Mouse (Mus musculus): ENCODE results near the gene Pla2g1b.
"Not testable (repeated sequence)": the region's sequence is repeated elsewhere in the genome, so short reads cannot be mapped to it uniquely, and the experiment has no call there.

The Pla2g1b gene

GRCm38 (mm10) chr5:115484996-115485395 is 18.9 kb downstream of the Pla2g1b start:
- no peak for DNase-seq

DNA sequence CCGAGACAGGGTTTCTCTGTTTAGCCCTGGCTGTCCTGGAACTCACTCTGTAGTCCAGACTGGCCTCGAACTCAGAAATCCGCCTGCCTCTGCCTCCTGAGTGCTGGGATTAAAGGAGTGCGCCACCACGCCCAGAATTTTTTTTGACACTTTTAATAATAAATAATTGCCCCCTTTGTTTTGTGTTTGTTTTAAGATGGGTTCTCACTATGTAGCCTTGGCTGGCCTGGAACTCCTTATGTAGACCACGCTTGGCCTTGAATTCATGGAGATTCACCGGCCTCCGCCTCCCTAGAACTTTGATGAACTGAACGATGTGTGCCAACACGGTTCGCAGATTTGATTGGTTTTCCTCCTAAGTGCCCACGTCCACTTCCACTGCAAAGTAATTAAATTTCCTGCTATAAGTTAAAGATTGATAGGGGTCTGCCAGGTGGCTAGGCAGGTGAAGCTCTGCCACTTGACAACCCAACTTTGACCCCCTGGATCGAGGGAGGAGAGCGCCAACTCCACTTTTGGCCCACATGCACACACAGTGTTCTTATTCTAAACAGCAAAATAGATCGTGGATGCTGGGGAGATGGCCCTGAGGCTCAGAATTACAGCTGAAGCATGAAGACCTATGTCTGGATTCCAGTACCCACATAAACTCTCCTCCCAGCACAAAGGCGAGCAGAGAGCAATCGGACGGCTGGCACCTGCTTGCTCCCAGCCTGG is 19.6 kb downstream of the Pla2g1b start:
- peak; percentile 69 for DNase-seq

DNA sequence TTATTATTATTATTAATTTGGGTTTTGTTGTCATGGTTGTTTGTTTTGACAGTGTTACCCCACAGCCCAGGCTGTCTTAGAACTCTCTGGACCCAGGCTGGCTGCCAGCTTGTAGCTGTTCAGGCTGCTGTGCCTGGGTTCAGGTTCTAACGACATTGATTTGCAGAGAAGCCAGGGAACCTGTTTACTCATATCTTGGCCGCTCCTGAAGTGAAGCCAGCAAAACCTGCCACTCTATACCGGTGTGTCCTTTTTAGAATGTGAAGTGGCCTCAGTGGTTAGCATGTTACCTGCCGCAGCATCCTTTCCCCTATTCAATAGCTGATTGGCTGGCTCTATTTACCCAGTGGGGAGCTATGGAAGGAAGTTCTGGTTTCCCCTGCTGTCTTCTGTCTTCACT is 20.7 kb downstream of the Pla2g1b start:
- no peak for DNase-seq

GRCm38 (mm10) chr5:115487353-115487752 is 21.3 kb downstream of the Pla2g1b start:
- peak; percentile 12 for DNase-seq

- DNase-seq, result peak; percentile 18
Measured at GRCm38 (mm10) chr5:115487942-115488580, 22.0 kb downstream of the Pla2g1b start.

- DNase-seq, result peak; percentile 86
Measured at GRCm38 (mm10) chr5:115488841-115489698, 23.0 kb downstream of the Pla2g1b start.

- DNase-seq, result peak; percentile 93
Measured at GRCm38 (mm10) chr5:115489699-115490637, 23.9 kb downstream of the Pla2g1b start.

- DNase-seq, result no peak
Measured at GRCm38 (mm10) chr5:115490638-115491000, 24.6 kb downstream of the Pla2g1b start.

DNA sequence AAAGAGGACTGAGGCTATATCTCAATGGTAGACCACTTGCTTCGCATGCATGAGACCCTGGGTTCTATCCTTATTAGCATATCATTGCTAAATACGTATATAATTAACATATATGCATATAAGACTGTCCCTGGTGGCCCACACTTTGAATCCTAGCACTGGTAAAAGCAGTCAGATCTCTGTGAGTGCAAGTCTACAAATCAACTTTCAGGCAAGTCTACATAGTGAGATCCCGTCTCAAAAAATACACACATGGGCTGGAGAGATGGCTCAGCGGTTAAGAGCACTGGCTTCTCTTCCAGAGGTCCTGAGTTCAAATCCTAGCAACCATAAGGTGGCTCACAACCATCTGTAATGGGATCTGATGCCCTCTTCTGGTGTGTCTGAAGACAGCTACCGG is 25.0 kb downstream of the Pla2g1b start:
- DNase-seq, result peak; percentile 22

GRCm38 (mm10) chr5:115491771-115492322 is 25.8 kb downstream of the Pla2g1b start:
- DNase-seq, result peak; percentile 63

DNA sequence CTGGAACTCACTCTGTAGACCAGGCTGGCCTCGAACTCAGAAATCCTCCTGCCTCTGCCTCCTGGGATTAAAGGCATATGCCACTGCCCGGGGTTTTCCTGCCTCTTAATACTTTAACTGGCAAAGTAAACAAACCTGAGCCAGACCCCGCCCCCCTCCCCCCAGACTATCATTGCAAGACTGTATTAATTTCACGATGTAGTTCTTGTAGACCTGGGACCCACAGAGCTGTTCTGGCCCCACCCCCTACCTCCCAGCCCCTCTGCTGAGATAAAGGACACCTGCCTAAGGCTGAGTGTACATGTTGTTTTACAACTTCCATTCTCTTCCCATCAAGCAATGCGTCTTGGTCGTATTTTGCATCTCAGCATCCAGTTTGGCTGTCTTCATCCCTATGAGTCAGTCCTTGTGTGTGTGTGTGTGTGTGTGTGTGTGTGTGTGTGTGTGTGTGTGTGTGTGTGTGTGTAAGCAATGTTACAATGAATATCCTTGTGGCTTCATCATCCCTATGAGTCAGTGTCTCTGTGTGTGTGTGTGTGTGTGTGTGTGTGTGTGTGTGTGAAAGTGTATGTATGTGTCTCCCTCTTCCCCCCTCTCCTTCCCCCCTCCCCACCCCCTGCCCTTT is 26.8 kb downstream of the Pla2g1b start:
- DNase-seq, result no peak

- no peak for DNase-seq
Measured at GRCm38 (mm10) chr5:115493441-115493840, 27.4 kb downstream of the Pla2g1b start.

GRCm38 (mm10) chr5:115495618-115496017 is 29.6 kb downstream of the Pla2g1b start:
- DNase-seq, result not testable (repeated sequence)

- no peak for DNase-seq
Measured at GRCm38 (mm10) chr5:115497033-115497432, 31.0 kb downstream of the Pla2g1b start.

- DNase-seq, result no peak
Measured at GRCm38 (mm10) chr5:115498307-115499240, 32.5 kb downstream of the Pla2g1b start.

GRCm38 (mm10) chr5:115500383-115500935 is 34.4 kb downstream of the Pla2g1b start:
- DNase-seq, result peak; percentile 69

DNA sequence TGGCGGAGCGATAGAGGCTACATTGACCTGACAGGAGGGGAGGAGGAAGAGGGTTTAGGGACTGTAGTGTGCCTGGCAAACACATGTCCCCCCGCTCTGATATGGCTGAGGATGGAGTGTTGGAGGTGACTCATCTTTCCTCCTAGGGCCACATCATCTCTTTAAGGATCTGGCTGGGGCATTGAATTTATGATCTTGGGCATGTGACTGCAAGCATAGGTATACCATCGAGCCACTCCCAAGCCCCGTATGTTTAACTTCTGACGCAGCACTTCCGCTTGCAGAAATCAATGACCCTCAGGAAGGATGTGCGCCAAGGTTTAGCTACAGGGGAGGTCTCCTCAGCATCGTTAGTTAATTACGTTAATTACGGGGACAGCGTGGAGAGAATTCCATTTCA is 37.0 kb downstream of the Pla2g1b start:
- no peak for DNase-seq

DNA sequence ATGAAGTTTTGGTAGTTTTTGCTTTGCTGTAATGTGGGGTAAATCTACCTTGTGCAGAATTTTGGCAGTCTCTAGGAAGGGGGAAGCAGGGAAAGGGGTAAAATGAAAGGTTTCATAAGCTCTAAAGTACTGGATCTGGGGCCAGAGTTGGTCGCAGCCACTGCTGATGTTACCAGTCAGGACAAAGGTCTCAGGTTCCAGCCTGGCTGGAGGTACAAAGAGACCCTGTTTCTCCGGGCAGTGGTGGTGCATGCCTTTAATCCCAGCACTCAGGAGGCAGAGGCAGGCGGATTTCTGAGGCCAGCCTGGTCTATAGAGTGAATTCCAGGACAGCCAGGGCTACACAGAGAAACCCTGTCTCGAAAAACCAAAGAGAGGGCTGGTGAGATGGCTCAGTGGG is 39.6 kb downstream of the Pla2g1b start:
- DNase-seq, result not testable (repeated sequence)

DNA sequence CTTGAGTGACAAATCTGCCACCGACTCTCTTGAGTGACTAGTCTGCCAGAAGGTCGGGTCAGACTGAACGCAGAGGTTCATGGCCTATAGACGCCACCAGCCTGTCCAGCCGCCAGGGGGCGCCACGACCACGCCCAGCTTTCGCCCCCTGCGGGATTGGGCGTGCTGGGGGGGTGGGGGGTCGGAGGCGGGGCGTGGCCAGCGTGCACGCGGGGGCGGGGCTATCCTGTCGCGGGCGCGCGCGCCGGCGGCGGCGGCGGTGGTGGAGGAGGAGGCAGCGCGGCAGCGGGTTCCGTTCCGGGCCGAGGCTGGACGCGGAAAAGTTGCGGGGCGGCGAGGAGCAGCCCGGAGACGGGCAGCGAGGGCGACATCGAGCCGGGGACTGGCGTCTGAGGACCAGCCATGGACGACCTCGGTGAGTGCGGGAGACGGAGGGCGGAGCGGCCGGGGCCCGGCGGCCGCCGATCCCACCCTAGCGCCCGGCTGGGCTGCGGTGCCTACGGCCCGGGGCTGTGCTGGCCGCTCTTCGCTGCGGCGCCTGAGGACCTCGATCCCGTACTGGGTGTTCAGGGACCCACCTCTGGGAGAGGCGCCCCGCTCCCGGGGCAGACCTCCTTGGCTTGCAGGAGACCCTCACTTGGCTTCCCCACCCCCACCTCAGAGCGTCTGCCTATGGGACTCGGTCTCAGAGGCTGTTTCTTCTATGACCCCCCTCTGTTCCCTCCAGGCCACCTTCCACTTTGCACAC is 40.6 kb downstream of the Pla2g1b start, which contains the start of gene Pxn:
Pxn (plus strand) TSS at position 223 of the 748 bp plus-strand sequence.
- DNase-seq, result peak; percentile 93
